Mouse (Mus musculus): Measurements from ENCODE around the gene Dand5.

- TF ChIP-seq CTCF (conservative IDR thresholded peaks at IDR 0.05; ENCODE audit: low read length) (no peak), NANOG (IDR thresholded peaks at IDR 0.05; ENCODE audit: borderline replicate concordance, low read length) (no peak)
Measured at GRCm38 (mm10) chr8:84839875-84840247, 17.2 kb upstream of the Dand5 start.
